Mouse (Mus musculus) adrenal gland, adult 18-20 months (tissue): ENCODE results near the gene Pcsk6. TPM values are rescaled to one million over a fixed set of nuclear protein-coding genes. Genes with fewer than 3 reads are reported as not detected.
A peak's percentile ranks its signal among the peaks of the same experiment; 100 is the strongest.

ENCODE experiments used
- DNase-seq, 2 experiments: peaks; one replicate each; pipeline ENCODE4 v3.0.0; 2021 to 2022; ENCODE audit warnings: low spot score in 2 of 2
- total RNA-seq, 2 experiments: library from RNA; stranded (reverse); gene quantifications; 1 replicate in 1 of 2; 2 replicates in 1 of 2; pipeline ENCODE4 v1.2.3; 2021

Gene Pcsk6
- total RNA-seq, 2 experiments from 2014 or later: 20.1 to 32.2 TPM

GRCm38 (mm10) chr7:65880666-65881289 is 19.2 kb downstream of the Pcsk6 start:
- DNase-seq: no peak

- no peak for DNase-seq
Observed at GRCm38 (mm10) chr7:65881290-65881688, 19.8 kb downstream of the Pcsk6 start.

- DNase-seq: no peak
Observed at GRCm38 (mm10) chr7:65884928-65885327, 23.4 kb downstream of the Pcsk6 start.

DNA sequence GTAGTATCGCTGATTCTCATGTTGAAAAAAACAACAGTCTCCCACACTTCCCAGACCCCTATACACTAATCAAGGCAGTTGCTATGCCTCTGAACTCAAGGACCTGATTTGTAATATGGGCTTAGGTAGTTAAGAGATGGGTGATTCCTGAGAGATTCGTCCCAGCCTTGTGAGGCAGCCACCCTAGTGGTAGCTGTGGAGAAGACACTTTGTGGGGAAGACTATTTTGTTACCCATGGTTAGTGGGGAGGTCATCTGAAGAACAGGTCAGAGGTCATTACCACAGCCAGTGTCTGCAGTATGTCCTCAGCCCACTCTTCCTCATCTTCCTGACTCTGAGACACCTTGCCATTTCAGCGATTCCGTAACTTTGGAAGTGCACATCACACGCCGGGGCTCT is 24.3 kb downstream of the Pcsk6 start:
- no peak for DNase-seq

- no peak for DNase-seq
Observed at GRCm38 (mm10) chr7:65891831-65892230, 30.3 kb downstream of the Pcsk6 start.

DNA sequence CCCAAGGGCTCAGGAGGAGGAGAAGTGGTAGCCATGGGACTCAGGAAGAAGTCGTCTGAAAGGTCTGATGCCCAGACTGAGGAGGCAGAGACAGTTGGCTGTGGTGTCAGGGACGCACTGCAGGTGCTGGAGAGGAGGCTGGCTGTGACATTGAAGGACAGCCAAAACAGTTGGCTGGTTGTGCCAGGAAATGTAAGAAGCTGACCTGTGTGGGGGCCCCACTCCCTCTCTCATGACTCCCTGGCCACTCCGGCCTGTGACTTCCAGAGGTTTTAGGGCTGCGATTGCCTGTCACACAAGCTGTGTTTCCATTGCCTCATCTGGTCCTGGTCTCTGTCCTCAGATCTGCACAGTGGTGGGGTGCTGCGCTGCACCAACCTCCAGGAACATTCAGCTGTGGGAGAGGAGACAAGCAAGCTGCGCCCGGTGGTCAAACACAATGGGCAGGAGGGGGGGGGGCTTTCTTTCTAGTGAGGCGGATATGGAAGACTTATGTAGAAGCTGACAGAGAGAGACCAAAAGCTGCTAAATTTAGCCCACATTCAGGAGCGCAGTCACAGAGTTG is 30.8 kb downstream of the Pcsk6 start:
- no peak for DNase-seq

DNA sequence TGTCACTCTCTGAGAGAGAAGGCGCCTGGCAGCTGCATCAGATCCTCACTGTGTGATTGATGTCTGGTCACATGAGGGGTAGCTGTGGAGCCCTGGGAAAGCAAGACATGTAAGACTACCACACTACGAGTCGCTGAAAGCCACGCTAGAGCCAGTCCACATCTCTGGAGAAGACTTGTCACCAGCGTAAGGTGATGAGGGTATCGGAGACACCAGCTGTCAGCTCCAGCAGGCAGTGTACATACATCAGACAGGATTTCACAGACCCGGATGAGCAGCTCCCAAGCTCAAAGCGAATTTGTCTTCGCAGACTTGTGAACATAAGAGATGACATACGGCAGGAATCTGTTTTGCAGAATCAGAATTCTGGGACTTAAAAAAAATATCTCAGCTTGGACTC is 32.0 kb downstream of the Pcsk6 start:
- DNase-seq: no peak

DNA sequence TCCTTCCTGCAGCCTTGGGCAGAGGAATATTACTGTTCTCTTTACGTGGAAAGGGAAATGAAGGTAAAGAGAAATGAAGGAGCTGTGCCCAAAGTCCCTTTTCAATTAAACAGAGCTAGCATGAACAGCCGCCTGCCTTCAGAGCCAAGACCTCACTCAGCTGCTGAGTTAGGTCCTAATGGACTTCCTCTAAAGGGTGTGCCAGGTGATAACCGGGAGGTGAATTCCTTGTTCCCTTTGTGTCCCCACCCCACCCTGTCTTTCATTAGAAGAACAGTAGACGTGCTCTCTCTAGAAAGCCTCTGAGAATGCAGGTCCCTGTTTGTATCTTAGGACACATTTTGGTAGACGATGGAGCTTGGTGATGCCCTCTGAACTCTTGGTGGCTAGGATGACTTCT is 33.7 kb downstream of the Pcsk6 start:
- no peak for DNase-seq

GRCm38 (mm10) chr7:65901231-65901630 is 39.7 kb downstream of the Pcsk6 start:
- DNase-seq: no peak

GRCm38 (mm10) chr7:65902471-65903180 is 41.1 kb downstream of the Pcsk6 start:
- peak; percentile 26 to 27 for DNase-seq

- DNase-seq: no peak
Observed at GRCm38 (mm10) chr7:65903456-65903855, 41.9 kb downstream of the Pcsk6 start.

DNA sequence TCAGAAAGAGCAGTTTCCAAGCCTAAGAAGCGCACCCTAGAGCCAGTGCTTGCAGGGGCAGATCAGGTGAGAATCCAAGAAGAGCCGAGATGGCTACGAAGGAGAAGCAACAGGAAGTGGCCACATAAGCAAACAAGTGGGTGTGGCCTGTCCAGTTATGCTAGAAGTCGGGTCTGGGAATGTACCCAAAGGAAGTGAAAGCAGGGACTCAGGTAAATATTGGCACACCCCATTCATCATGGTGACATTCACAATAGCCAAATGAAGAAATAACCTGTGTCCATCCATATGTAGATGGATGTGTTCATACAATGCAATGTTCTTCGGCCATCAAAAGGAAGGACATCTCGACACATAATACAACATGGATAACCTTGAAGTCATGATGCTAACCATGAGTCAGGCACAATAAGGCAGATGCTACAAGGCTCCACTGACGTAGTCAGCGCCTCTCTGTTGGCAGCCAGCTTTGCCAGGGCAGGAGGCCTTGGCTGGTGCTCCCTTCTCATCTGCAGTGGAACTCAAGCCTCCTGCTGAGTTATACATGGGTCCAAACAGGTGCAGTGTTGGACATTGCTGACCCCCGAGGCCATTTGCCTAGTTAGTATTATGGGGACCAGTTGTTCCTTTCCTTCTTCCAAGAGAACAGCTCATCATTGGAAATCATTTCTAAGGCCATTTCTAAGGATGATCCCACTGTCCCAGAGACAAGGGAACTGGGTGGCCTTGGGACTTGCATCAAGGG is 45.2 kb downstream of the Pcsk6 start:
- peak in 1 of 2 experiments; percentile 10 for DNase-seq

DNA sequence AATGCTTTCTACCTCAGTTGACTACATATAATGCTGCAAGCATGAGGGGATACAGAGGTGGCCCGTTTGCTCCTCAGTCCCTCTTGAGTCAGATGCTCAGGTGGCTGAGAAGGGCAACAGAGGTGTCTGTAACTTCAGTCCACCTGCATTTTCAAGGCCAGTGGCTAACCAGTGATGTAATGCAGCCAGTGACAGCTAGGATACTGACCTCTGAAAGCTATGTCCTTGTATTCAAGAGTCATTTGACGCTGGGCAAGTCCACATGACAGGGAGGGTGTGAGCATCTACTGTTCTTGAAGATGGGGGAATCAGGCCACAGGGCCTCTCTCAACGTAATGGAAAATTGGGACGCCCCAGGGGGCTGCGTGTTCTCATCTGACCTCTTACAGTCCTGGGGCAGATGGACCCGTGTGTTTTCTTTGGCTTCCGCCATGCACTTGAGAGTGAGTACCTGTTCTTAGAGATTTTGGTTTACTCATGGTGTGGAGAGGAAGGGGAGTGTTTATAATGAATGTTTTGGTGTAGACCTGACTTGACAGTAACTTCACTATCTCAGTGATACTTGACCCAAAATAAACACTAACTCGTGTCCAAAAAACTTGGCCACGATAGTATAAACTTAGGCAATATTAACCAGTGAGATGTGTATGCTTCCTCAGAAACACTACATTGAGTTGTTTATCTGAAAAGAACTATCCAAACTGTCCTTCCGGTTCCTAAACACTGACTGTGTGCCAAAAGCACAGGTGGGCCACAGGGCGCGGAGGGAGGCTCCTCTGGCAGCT is 48.0 kb downstream of the Pcsk6 start:
- DNase-seq: no peak

- DNase-seq: no peak
Observed at GRCm38 (mm10) chr7:65913088-65913610, 51.6 kb downstream of the Pcsk6 start.

DNA sequence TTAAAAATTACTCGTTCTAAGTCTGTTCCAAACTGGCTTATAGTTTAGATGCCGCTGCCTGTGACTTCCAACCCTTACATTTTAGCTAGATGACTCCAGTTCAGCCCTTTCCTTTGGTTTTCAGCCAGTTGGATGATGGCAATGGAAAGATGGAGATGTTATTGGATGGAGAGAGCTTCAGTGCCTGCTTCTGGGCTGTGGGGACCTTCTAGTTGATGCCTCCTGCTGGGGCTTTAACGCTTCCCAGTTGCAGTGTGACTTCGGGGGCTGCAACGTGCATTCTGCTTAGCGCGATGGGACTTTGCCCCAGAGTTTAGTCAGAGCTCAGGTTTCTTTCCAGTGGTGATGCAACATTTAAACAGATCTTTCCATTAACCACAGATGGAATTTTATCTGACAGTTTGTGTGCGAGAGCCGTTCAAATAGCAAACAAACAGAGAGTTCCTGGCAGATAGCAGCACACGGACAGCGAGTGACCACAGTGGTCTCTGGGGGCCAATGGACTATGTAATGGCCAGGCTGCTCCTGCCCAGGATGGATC is 53.3 kb downstream of the Pcsk6 start:
- no peak for DNase-seq

- DNase-seq: no peak
Observed at GRCm38 (mm10) chr7:65915821-65916220, 54.3 kb downstream of the Pcsk6 start.

DNA sequence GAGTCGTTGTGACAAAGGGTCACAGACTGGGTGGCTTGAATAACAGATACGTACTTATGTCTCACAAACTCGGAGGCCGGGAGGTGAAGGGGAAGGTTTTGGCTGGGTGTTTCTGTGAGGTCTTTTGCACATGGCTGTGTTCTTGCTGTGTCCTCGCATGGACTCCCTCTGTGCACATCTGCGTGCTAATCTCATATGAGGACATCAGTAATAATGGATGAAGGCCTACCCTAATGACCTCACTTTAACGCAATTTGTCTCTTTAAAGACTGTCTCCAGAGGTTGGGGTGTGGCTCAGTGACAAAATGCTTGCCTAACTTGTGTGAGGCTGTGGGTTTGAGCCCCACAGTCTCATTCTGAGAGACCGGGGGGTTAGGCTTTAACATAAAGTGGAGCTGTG is 55.0 kb downstream of the Pcsk6 start:
- DNase-seq: no peak

DNA sequence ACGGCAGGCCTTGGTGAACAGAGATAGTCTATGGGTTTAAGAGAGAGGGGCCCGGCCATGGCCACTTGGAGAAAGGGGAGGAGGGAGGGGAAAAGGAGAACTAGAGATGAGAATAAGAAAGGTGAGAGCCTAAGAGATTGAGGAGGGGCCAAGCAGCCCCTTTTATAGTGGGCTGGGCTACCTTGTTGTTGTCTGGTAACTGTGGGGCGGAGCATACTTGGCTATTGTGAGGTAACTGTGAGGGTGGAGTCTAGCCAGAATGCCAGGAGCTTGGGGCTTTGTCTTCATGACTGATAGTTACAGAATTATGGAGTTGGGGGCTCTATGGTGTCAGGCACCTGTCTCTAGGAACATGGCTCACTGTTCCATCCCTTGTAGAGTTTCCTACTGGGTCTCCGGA is 56.9 kb downstream of the Pcsk6 start:
- no peak for DNase-seq

DNA sequence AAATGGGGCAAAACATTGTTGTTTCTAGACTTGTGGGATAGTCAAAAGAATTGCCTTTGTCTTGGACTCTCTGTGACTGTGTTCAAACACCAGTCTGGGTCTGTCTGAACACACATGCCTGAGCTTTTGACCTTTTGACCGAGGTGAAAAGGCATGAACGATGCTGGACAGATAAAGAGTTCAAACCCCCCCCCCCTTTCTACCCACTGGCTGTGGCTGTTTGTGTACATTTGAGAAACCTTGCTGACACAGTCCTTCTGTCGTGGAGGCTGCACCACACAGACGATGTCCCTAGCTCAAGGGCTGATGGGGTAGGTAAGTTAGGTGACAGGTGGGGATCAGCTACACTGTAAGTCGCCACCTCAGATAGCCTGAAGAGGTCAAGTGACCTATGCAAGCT is 67.9 kb downstream of the Pcsk6 start:
- no peak for DNase-seq

DNA sequence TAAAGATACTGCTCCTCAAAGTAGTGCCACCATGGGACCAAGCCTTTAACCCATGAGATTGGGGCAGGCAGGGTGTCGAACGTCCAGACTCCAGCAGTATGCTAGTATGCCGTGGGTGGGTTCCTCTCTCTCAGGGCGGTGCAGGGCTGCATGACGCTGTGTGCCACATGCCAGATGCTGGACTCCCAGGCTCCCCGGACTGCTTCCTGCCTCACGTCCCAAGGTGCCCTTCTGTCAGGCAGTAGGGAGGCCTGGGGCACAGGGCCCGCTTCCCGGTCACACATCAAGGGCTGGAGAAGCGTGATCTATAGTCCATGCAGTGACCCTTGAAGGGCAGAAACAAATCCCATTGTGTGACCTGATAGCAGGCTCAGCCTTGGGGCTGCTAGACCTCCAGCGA is 68.9 kb downstream of the Pcsk6 start:
- DNase-seq: no peak
